Mouse (Mus musculus) testis, postnatal 14 days (tissue): ENCODE results near the gene Brinp3.

Experiments
- DNase-seq: peaks from one replicate; pipeline ENCODE4 v3.0.0; 2021; ENCODE audit warnings: low spot score

The Brinp3 gene

DNA sequence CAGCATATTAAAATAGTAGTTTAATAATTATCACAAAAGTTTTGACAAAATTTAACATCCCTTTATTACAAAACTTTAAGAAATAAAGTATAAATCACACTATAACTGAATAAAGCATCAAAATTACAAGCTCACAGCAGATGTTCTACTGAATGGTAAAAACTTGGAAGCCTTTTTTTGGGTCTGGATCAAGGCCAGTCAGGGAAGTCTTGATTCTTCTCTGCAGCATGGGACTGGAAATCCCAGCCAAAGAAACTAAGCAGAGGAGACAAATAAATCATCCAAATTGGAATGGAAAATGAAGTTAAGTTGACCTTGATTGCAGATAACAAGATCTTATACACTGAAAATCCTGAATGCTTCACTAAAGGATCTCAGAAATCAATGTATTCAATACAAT, 298.3 kb downstream of the Brinp3 start:
- DNase-seq = no peak

DNA sequence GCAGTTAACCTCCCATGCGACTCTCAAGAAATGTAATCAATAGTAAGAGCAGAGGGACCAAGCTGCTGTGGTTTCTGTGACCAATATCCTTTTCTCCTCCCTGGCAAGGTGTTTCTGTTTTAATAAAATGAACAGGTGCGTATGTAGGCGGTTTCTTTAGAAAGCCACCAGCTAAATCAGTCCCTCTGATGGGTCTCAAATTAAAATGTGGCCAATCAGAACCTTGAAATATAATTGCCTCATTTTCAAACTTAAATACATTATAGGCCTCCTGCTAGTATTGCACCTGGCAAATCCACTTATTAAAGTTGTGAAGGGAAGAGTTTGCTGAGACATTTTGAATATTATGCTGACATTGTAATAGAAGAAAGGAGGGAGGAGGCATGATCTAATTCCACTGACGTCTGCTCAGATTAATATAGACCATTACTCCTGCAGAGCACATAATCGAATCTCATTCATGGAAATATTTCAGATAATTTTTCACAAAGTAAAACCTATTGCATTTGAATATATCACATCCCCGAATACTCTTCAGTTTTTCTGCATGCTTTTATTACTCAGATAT, 305.5 kb downstream of the Brinp3 start:
- no peak for DNase-seq

DNA sequence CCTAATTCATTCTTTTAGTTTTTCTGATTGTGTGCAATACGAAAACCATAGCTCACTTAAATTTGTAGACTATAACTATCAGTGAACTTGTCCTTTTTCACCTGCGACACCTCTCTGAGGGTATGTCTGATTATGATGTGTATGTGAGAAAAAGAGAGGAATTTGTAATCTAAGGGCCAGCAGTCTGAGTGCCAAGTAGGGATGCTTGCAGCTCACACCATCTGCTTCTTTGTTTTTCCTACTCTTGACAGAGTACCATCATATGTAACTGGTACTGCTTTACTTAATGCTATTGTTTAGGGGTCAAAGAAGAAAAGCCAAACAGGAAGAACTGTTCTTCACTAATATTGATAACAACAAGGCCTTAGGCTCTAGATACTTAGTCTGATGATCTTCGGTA, 307.3 kb downstream of the Brinp3 start:
- DNase-seq = no peak

DNA sequence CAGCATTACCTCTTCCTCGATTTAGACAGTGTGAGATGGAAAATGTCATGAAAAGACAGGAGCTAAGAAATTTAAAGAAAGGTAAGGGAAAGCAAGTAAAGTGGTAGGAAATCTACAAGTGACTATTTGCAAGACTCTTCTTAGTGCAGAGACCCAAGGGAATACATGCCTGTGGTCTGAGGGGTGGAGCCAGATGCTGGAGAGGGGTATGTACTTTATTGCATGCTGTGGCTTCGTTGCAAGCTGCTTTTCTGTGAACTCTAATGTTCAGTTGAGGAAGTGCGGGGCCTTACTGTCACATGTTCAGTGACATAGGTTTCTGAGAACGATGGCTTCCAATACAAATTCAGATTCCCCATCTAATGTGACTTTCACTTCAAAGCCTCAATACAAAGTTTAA, 313.2 kb downstream of the Brinp3 start:
- DNase-seq = no peak

DNA sequence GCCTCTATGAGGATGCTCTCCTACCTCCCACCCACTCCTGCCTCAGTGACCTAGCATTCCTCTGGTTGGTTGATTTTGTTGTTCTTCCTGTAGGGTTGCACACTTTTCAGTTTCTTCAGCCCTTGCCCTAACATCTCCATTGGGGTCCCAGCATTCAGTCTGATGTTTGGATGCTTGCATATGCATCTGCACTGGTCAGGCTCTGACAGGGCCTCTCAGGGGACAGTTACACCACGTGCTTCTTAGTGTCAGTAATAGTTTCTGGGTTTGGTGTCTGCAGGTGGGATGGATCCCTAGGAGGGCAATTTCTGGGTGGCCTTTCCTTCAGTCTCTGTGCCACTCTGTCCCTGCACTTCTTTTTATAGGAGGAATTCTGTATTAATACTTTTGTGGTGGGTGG, 339.3 kb downstream of the Brinp3 start:
- no peak for DNase-seq

DNA sequence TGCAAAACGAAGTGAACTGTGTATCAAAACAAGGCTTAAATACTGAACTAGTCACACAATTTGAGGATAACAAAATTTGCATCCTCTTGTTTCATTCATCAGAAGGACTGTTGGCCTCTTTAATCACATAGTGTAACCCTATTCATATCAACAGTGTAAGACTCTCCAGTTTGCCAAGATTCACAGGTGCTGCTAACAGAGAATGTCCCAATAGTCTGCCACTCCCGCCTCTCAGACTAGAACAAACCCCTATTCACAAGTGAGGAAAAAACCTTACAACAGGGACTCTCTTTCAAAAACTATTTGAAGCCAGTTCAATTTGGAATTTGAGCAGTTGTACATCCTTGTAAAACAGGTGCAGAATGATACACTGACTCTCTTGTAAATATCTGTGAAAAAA, 349.5 kb downstream of the Brinp3 start:
- DNase-seq = no peak

DNA sequence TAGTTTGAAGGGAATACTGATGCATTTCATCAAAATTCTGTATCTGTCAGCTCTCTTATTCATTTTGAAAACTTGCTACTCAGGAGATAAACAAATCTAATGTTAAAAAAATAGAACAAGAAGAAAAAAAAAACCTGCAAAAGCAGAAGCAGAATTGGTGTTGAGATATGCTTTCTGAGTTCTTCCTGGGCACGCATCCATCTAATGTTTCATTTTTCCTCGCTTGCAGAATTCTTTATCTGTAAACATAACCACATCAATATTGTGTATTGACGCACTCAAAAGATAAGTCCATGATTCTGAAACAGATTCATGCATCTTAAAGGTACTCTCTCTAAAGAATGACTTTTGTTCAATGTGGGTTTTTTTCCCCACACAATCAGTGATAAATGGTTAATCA, 354.3 kb downstream of the Brinp3 start:
- DNase-seq = no peak

DNA sequence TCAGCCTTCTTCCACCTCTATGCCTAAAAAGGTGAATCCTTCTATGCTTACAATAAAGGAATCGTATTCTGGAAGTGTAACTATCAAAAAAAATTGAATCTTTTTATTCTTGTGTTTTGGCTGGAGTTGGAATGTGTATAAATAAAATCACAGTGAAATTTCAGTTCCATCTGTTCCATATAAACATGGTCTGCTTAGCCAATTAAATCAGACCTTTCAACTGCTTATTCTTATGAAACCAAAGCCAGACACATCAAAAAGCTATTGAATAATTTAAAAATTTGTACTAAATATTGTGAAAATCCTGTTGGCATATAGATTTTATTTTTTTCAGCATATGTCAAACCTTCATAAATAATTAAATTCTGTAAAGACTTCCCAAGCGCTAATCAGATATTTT, 355.6 kb downstream of the Brinp3 start:
- no peak for DNase-seq

DNA sequence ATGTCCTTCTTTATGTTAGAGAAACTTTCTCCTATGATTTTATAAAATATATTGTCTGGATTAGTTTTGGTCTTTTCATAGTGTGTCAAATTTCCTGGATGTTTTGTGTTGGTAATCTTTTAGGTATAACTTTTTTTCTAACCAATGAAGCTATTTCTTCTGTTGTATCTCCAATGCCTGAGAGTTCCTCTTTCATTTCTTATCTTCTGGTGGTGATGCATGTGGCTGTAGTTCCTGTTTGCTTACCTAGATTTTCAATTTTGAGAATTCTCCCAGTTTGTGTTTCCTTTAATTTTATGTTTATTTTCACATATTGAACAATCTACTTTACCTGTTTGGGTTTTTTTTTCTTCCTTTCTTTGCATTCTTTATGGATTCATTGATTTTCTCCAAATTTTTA, 404.1 kb downstream of the Brinp3 start:
- no peak for DNase-seq

DNA sequence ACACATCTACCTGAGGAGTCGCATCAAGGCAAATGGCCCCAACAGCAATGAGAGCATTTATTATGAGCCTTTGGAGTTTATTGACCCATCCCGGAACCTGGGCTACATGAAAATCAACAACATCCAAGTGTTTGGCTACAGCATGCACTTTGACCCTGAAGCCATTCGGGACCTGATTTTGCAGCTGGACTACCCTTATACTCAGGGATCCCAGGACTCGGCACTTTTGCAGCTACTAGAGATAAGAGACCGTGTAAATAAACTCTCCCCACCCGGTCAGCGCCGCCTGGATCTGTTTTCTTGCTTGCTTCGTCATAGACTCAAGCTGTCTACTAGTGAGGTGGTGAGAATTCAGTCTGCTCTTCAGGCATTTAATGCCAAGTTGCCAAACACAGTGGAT, 407.1 kb downstream of the Brinp3 start:
- no peak for DNase-seq

DNA sequence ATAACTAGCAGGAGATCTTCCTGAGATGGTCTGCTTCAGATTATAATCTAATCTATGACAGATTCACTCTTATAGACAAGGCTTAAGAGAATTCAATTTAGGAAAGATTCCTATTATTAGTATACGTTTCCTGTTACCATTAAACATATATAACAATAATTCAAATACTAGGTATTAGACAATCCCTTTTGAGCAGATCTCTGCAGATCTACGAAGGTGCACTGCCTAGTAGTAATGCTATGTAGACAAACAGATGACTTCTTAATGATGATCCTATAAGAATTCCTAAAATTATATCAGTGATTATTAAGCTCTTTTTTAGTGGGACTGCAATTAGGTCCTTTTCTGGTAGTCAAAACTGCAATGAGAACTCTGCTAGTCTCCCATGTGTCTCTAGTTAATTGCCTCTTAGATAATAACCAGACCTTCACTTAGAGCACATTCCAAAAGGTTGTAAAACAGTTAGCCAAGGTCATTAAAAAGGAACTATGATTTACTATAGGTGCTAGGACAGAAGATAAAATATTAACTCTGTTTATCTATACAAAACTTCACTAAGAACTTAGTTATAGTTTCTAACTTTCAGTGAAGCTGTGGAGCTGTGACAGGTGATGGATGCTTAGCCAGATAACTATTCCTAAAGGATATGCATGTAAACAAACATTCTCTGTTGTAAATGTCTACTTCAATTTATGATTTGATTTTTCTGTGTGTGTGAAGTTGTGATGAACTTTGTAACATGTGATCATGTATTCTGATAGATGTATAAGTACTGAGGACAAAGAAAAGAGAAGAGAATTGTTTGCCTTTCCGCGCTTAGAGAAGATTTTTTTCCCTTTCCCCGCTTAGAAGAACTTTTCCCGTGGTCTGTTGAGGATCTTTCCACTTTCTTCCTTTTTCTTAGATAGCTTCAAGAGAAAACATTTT, 445.2 kb downstream of the Brinp3 start:
- DNase-seq = no peak
